Mouse (Mus musculus): Measurements from ENCODE around the gene Sema4c. TPM values are rescaled to one million over a fixed set of nuclear protein-coding genes. Genes with fewer than 3 reads are reported as not detected.

Sema4c gene
- total and polyA plus RNA-seq, 3 experiments, result 0.19 to 1.4 TPM; not detected in 1

GRCm38 (mm10) chr1:36522210-36522609, 35.9 kb downstream of the Sema4c start:
- H3K27me3 ChIP-seq (ENCODE audit: control insufficient read depth in 1 of 2, insufficient read depth in 2 of 2, low read length in 2 of 2), result no peaks in the 10 kb centered on the region
- no peaks in the 10 kb centered on the region for H3K9me3 ChIP-seq (replicated peaks; ENCODE audit: insufficient read depth, low read length)
- no peak overlapping the region for H3K27ac ChIP-seq (ENCODE audit: control insufficient read depth, low read depth, low read length)
- no peak overlapping the region for H3K4me3 ChIP-seq (ENCODE audit: control insufficient read depth in 1 of 2, insufficient read depth in 1 of 2, low read depth in 2 of 2, low read length in 2 of 2)
- no peak for DNase-seq (ENCODE audit: low read depth, low spot score)
- H3K79me2 ChIP-seq (ENCODE audit: control insufficient read depth, insufficient read depth, low read length, poor library complexity), result no peaks in the 10 kb centered on the region
- no peaks in the 10 kb centered on the region for H3K36me3 ChIP-seq (ENCODE audit: control insufficient read depth in 1 of 2, insufficient read depth in 2 of 2, low read length in 2 of 2)
- H3K4me1 ChIP-seq (ENCODE audit: control insufficient read depth in 1 of 2, insufficient read depth in 2 of 2, low read length in 2 of 2), result no peaks in the 10 kb centered on the region
- no peak overlapping the region for H3K9ac ChIP-seq (ENCODE audit: control insufficient read depth, low read depth, low read length, poor library complexity, severe bottlenecking)
- TF ChIP-seq ELF1 (IDR thresholded peaks at IDR 0.05; ENCODE audit: low read depth, low read length), result no peak
- TF ChIP-seq UBTF (IDR thresholded peaks at IDR 0.05; ENCODE audit: borderline replicate concordance, insufficient read depth, low read depth, low read length), result no peak
- no peak for TF ChIP-seq ZC3H11A (IDR thresholded peaks at IDR 0.05; ENCODE audit: low read depth, low read length)
- no peak for TF ChIP-seq TCF12 (IDR thresholded peaks at IDR 0.05; ENCODE audit: low read depth, low read length)
- no peak for TF ChIP-seq TAL1 (IDR thresholded peaks at IDR 0.05; ENCODE audit: low read length)
- TF ChIP-seq TBP (IDR thresholded peaks at IDR 0.05; ENCODE audit: low read depth, low read length), result no peak
- TF ChIP-seq ETS1 (IDR thresholded peaks at IDR 0.05; ENCODE audit: low read depth, low read length), result no peak
- no peak for TF ChIP-seq POLR2A (IDR thresholded peaks at IDR 0.05; ENCODE audit: control insufficient read depth in 1 of 2, insufficient read depth in 1 of 2, low read depth in 1 of 2, low read length in 2 of 2, poor library complexity in 1 of 2)
- TF ChIP-seq SMC3 (IDR thresholded peaks at IDR 0.05; ENCODE audit: low read depth, low read length), result no peak
- no peak for TF ChIP-seq ZMIZ1 (IDR thresholded peaks at IDR 0.05; ENCODE audit: low read depth, low read length)
- TF ChIP-seq BHLHE40 (IDR thresholded peaks at IDR 0.05; ENCODE audit: borderline replicate concordance, low read depth, low read length), result no peak

- H3K9ac ChIP-seq (ENCODE audit: control insufficient read depth, low read depth, low read length, poor library complexity, severe bottlenecking), result no peak overlapping the region
- TF ChIP-seq ELF1 (IDR thresholded peaks at IDR 0.05; ENCODE audit: low read depth, low read length) (no peak), ZC3H11A (IDR thresholded peaks at IDR 0.05; ENCODE audit: low read depth, low read length) (no peak), MYB (IDR thresholded peaks at IDR 0.05; ENCODE audit: low read depth, low read length) (no peak), POLR2A (IDR thresholded peaks at IDR 0.05; ENCODE audit: control insufficient read depth in 1 of 2, insufficient read depth in 1 of 2, low read depth in 1 of 2, low read length in 2 of 2, poor library complexity in 1 of 2) (no peak)
- no peaks in the 10 kb centered on the region for H3K27me3 ChIP-seq (ENCODE audit: control insufficient read depth in 1 of 2, insufficient read depth in 2 of 2, low read length in 2 of 2)
- H3K36me3 ChIP-seq (ENCODE audit: control insufficient read depth in 1 of 2, insufficient read depth in 2 of 2, low read length in 2 of 2), result no peaks in the 10 kb centered on the region
- no peak overlapping the region for H3K4me3 ChIP-seq (ENCODE audit: control insufficient read depth in 1 of 2, insufficient read depth in 1 of 2, low read depth in 2 of 2, low read length in 2 of 2)
- no peaks in the 10 kb centered on the region for H3K9me3 ChIP-seq (replicated peaks; ENCODE audit: insufficient read depth, low read length)
- H3K4me1 ChIP-seq (ENCODE audit: control insufficient read depth in 1 of 2, insufficient read depth in 2 of 2, low read length in 2 of 2), result no peaks in the 10 kb centered on the region
- no peak for DNase-seq (ENCODE audit: low read depth, low spot score)
- no peaks in the 10 kb centered on the region for H3K79me2 ChIP-seq (ENCODE audit: control insufficient read depth, insufficient read depth, low read length, poor library complexity)
- H3K27ac ChIP-seq (ENCODE audit: control insufficient read depth, low read depth, low read length), result no peak overlapping the region
Observed at GRCm38 (mm10) chr1:36519626-36520025, 38.5 kb downstream of the Sema4c start.

GRCm38 (mm10) chr1:36518259-36518658, 39.9 kb downstream of the Sema4c start:
- Histone ChIP-seq H3K27me3 (ENCODE audit: control insufficient read depth in 1 of 2, insufficient read depth in 2 of 2, low read length in 2 of 2) (no peaks in the 10 kb centered on the region), H3K4me3 (ENCODE audit: control insufficient read depth in 1 of 2, insufficient read depth in 1 of 2, low read depth in 2 of 2, low read length in 2 of 2) (no peak overlapping the region), H3K79me2 (ENCODE audit: control insufficient read depth, insufficient read depth, low read length, poor library complexity) (no peaks in the 10 kb centered on the region), H3K36me3 (ENCODE audit: control insufficient read depth in 1 of 2, insufficient read depth in 2 of 2, low read length in 2 of 2) (peaks cover 0 to 2% of the 10 kb centered on the region in 2 experiments; a peak in 2 of 4 replicates), H3K4me1 (ENCODE audit: control insufficient read depth in 1 of 2, insufficient read depth in 2 of 2, low read length in 2 of 2) (peaks cover 2% of the 10 kb centered on the region in 2 experiments), H3K27ac (ENCODE audit: control insufficient read depth, low read depth, low read length) (no peak overlapping the region), H3K9ac (ENCODE audit: control insufficient read depth, low read depth, low read length, poor library complexity, severe bottlenecking) (no peak overlapping the region), H3K9me3 (replicated peaks; ENCODE audit: insufficient read depth, low read length) (no peaks in the 10 kb centered on the region)
- TF ChIP-seq SIN3A (IDR thresholded peaks at IDR 0.05; ENCODE audit: low read length) (no peak), POLR2AphosphoS2 (IDR thresholded peaks at IDR 0.05; ENCODE audit: low read length) (no peak)
- DNase-seq (ENCODE audit: low read depth, low spot score), result no peak
